Mouse (Mus musculus) erythroblast, embryonic 14.5 days (primary cell): ENCODE data around the gene Vav2.

Experiments
- GATA1 ChIP-seq: IDR thresholded peaks from 2 replicates; pipeline ENCODE4 v1.6.1; 2012; ENCODE audit warnings: low read length, inconsistent platforms, mixed read lengths
- TAL1 ChIP-seq: IDR thresholded peaks from 3 replicates; pipeline ENCODE4 v1.6.1; 2012; ENCODE audit warnings: low read length, inconsistent platforms, mixed read lengths

DNA sequence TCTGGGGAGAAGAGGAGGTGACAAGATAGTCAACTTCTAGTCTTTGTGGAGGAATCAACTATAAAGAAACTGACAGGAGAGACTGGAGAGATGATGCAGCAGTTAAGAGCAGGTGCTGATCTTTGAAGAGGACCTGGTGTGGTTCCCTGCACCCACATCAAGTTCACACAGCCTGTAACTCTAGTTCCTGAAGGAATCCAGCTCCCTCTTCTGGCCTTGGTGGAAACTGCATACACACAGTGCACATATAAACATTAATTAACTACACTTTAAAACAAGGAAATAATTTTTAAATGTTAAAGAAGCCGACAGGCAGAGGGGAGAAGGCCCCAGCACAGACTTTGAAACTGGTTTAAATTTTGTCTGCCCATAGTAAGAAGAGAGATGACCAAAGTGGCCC is 39.6 kb downstream of the Vav2 start:
- TF ChIP-seq GATA1 (no peak), TAL1 (no peak)
